Mouse (Mus musculus) left cerebral cortex, postnatal 14 days (tissue): Measurements from ENCODE around the gene S100a5. TPM values are rescaled to one million over a fixed set of nuclear protein-coding genes. Genes with fewer than 3 reads are reported as not detected.

Source experiments
- DNase-seq, 2 experiments: peaks; one replicate each; pipeline ENCODE4 v3.0.0; 2021 to 2022; ENCODE audit warnings: low spot score in 2 of 2, mixed read lengths in 1 of 2
- intact Hi-C: fragments of 180-260 bp; cut with DNase I; formaldehyde crosslinking; loops from one replicate; pipeline ENCODE4 v1.15.1; 2025
- total RNA-seq, 2 experiments: library from RNA; stranded (reverse); gene quantifications; 2 replicates each; pipeline ENCODE4 v1.2.3; 2021

S100a5 gene
- total RNA-seq, 2 experiments from 2014 or later, result not detected

- intact Hi-C loops, result loop anchor here (1.0 to 5.0 kb wide), 3 partner anchors 67 to 162 kb away; partner anchors contain the start of genes Chtop and Snapin
Observed at GRCm38 (mm10) chr3:90653717-90654116, 45.4 kb downstream of the S100a5 start, which contains the start of gene S100a7a. TSS of gene S100a7a (plus strand) at chr3:90654017.

GRCm38 (mm10) chr3:90657405-90657804 lies 49.1 kb downstream of the S100a5 start:
- intact Hi-C loops, result loop anchor here (5.0 kb wide), 1 partner anchor 50 kb away; no protein-coding TSS in a partner anchor
- no peak for DNase-seq

More at GRCm38 (mm10) chr3:90653717-90654116, 45.4 kb downstream of the S100a5 start, which contains the start of gene S100a7a:
- DNase-seq, result no peak

GRCm38 (mm10) chr3:90659364-90660044 lies 51.2 kb downstream of the S100a5 start:
- no peak for DNase-seq
- intact Hi-C loops, result loop anchor here (5.0 kb wide), 1 partner anchor 48 kb away; no protein-coding TSS in a partner anchor

Other genes starting within 250 kb of the S100a5 start
- 1 to 10 TPM; 5.1 to 6.2 TPM for gene Slc27a3, start 218.6 kb upstream of the S100a5 start, total RNA-seq
- 10 to 100 TPM; 61.4 to 65.3 TPM for gene Ints3, start 174.9 kb upstream of the S100a5 start, total RNA-seq
- gene Npr1, start 142.7 kb upstream of the S100a5 start, total RNA-seq, result 1 to 10 TPM; 3.4 TPM
- 10 to 100 TPM; 88.9 to 91.5 TPM for gene Ilf2, start 132.4 kb upstream of the S100a5 start, total RNA-seq
- gene Snapin, start 117.5 kb upstream of the S100a5 start, total RNA-seq, result 10 to 100 TPM; 44.6 to 50.7 TPM
- 100 to 1,000 TPM; 180 to 184 TPM for gene Chtop, start 99.0 kb upstream of the S100a5 start, total RNA-seq
- gene S100a1, start 94.1 kb upstream of the S100a5 start, total RNA-seq, result 10 to 100 TPM; 83.1 to 85.0 TPM
- 10 to 100 TPM; 20.4 to 22.3 TPM for gene S100a13, start 94.1 kb upstream of the S100a5 start, total RNA-seq
- under 1 TPM; 0.57 TPM for gene S100a14, start 81.7 kb upstream of the S100a5 start, total RNA-seq
- gene S100a16, start 71.3 kb upstream of the S100a5 start, total RNA-seq, result 10 to 100 TPM; 77.0 to 96.7 TPM
- gene S100a3, start 47.9 kb upstream of the S100a5 start, total RNA-seq, result 1 to 10 TPM; 1.1 to 3.5 TPM
- not detected for gene S100a2, start 18.3 kb upstream of the S100a5 start, total RNA-seq
- not detected for gene Gm42674, start 6.6 kb upstream of the S100a5 start, total RNA-seq
- 1 to 10 TPM; 6.8 to 7.0 TPM for gene S100a4, start 4.8 kb upstream of the S100a5 start, total RNA-seq
- 10 to 100 TPM; 30.8 to 35.1 TPM for gene S100a6, start 4.4 kb downstream of the S100a5 start, total RNA-seq
- gene S100a7a, start 45.5 kb downstream of the S100a5 start, total RNA-seq, result 1 to 10 TPM; 1.0 to 1.5 TPM
- not detected for gene S100a8, start 60.5 kb downstream of the S100a5 start, total RNA-seq
- gene S100a9, start 87.2 kb downstream of the S100a5 start, total RNA-seq, result 1 to 10 TPM in 1 of 2 experiments, not detected in 1; 2.5 TPM
- gene Pglyrp4, start 118.4 kb downstream of the S100a5 start, total RNA-seq, result not detected
- not detected for gene Gm5849, start 169.4 kb downstream of the S100a5 start, total RNA-seq